Mouse (Mus musculus) brain, embryonic 14.5 days (tissue): ENCODE results near the gene A730061H03Rik.

Experiments
- CTCF ChIP-seq: fragments of 200-500 bp; IDR thresholded peaks from 2 replicates; pipeline ENCODE4 v1.5.1; 2012; ENCODE audit warnings: inconsistent platforms, mild to moderate bottlenecking, moderate library complexity, borderline replicate concordance; ENCODE audit not compliant: insufficient read depth, insufficient read length; ENCODE audit errors: extremely low read depth
- POLR2A ChIP-seq: fragments of 200-500 bp; IDR thresholded peaks from 2 replicates; pipeline ENCODE4 v1.6.1; 2012; ENCODE audit warnings: mild to moderate bottlenecking, inconsistent platforms, borderline replicate concordance; ENCODE audit not compliant: poor library complexity, insufficient read depth, insufficient read length, severe bottlenecking; ENCODE audit errors: extremely low read depth

DNA sequence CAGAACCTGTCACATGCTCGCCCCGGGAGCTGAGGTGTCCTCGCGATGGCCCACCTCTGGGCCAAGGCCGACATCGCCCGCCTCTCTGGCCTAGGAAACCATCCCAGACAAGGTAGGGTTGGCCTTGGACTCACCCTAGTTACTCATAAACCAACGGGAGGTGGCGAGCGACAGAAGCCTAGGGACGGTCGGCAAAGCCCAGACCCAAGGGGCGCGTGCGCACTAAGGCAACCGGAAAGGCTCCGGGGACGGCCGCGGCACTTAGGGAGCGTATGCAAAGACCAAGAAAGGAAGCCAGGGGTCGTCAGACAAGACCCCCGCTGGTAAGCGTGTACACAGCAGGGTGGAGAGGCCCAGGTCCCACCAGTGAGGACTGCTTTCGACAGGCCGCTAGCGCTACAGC is 406 bp downstream of the A730061H03Rik start, which contains the start of gene Dcaf11:
- TF ChIP-seq CTCF (0 out of 2 replicates have a peak, but pooled peaks have one; percentile 0), POLR2A (peak; percentile 39; the same call in 1 of the 2 replicates)
